Mouse (Mus musculus): ENCODE data around the gene Sox5. TPM values are rescaled to one million over a fixed set of nuclear protein-coding genes. Genes with fewer than 3 reads are reported as not detected.

The Sox5 gene
- total RNA-seq, 1 experiment from 2014 or later = 0.67 TPM

- ATAC-seq (replicated peaks; ENCODE audit: insufficient number of reproducible peaks, low FRiP score, low TSS enrichment, poor library complexity, severe bottlenecking) = no peak
These were observed 937.1 kb downstream of the Sox5 start for GRCm38 (mm10) chr6:143844701-143844970.

- ATAC-seq (replicated peaks; ENCODE audit: insufficient number of reproducible peaks, low FRiP score, low TSS enrichment, poor library complexity, severe bottlenecking) = no peak
These were observed 937.7 kb downstream of the Sox5 start for GRCm38 (mm10) chr6:143843933-143844700.

- ATAC-seq (replicated peaks; ENCODE audit: insufficient number of reproducible peaks, low FRiP score, low TSS enrichment, poor library complexity, severe bottlenecking) = no peak
These were observed 939.8 kb downstream of the Sox5 start for GRCm38 (mm10) chr6:143841954-143842353.

- no peak for ATAC-seq (replicated peaks; ENCODE audit: insufficient number of reproducible peaks, low FRiP score, low TSS enrichment, poor library complexity, severe bottlenecking)
These were observed 940.6 kb downstream of the Sox5 start for GRCm38 (mm10) chr6:143841109-143841638.

- no peak for ATAC-seq (replicated peaks; ENCODE audit: insufficient number of reproducible peaks, low FRiP score, low TSS enrichment, poor library complexity, severe bottlenecking)
These were observed 943.2 kb downstream of the Sox5 start for GRCm38 (mm10) chr6:143838384-143839076.

GRCm38 (mm10) chr6:143835331-143835730 is 946.4 kb downstream of the Sox5 start:
- no peak for ATAC-seq (replicated peaks; ENCODE audit: insufficient number of reproducible peaks, low FRiP score, low TSS enrichment, poor library complexity, severe bottlenecking)

GRCm38 (mm10) chr6:143833986-143834385 is 947.8 kb downstream of the Sox5 start:
- no peak for ATAC-seq (replicated peaks; ENCODE audit: insufficient number of reproducible peaks, low FRiP score, low TSS enrichment, poor library complexity, severe bottlenecking)

- no peak for ATAC-seq (replicated peaks; ENCODE audit: insufficient number of reproducible peaks, low FRiP score, low TSS enrichment, poor library complexity, severe bottlenecking)
These were observed 948.6 kb downstream of the Sox5 start for GRCm38 (mm10) chr6:143833182-143833558.

GRCm38 (mm10) chr6:143832483-143833181 is 949.1 kb downstream of the Sox5 start:
- no peak for ATAC-seq (replicated peaks; ENCODE audit: insufficient number of reproducible peaks, low FRiP score, low TSS enrichment, poor library complexity, severe bottlenecking)

GRCm38 (mm10) chr6:143831246-143831645 is 950.5 kb downstream of the Sox5 start:
- no peak for ATAC-seq (replicated peaks; ENCODE audit: insufficient number of reproducible peaks, low FRiP score, low TSS enrichment, poor library complexity, severe bottlenecking)

- ATAC-seq (replicated peaks; ENCODE audit: insufficient number of reproducible peaks, low FRiP score, low TSS enrichment, poor library complexity, severe bottlenecking) = no peak
These were observed 951.6 kb downstream of the Sox5 start for GRCm38 (mm10) chr6:143830131-143830530.

GRCm38 (mm10) chr6:143826786-143827185 is 955.0 kb downstream of the Sox5 start:
- ATAC-seq (replicated peaks; ENCODE audit: insufficient number of reproducible peaks, low FRiP score, low TSS enrichment, poor library complexity, severe bottlenecking) = no peak

- ATAC-seq (replicated peaks; ENCODE audit: insufficient number of reproducible peaks, low FRiP score, low TSS enrichment, poor library complexity, severe bottlenecking) = no peak
These were observed 955.8 kb downstream of the Sox5 start for GRCm38 (mm10) chr6:143825966-143826365.

- no peak for ATAC-seq (replicated peaks; ENCODE audit: insufficient number of reproducible peaks, low FRiP score, low TSS enrichment, poor library complexity, severe bottlenecking)
These were observed 956.7 kb downstream of the Sox5 start for GRCm38 (mm10) chr6:143825086-143825485.

- no peak for ATAC-seq (replicated peaks; ENCODE audit: insufficient number of reproducible peaks, low FRiP score, low TSS enrichment, poor library complexity, severe bottlenecking)
These were observed 993.3 kb downstream of the Sox5 start for GRCm38 (mm10) chr6:143788446-143788845.

- ATAC-seq (replicated peaks; ENCODE audit: insufficient number of reproducible peaks, low FRiP score, low TSS enrichment, poor library complexity, severe bottlenecking) = no peak
These were observed 994.4 kb downstream of the Sox5 start for GRCm38 (mm10) chr6:143787360-143787759.

GRCm38 (mm10) chr6:143785685-143786084 is 996.1 kb downstream of the Sox5 start:
- no peak for ATAC-seq (replicated peaks; ENCODE audit: insufficient number of reproducible peaks, low FRiP score, low TSS enrichment, poor library complexity, severe bottlenecking)

All from monocyte, adult 5-6 weeks (primary cell).